Mouse (Mus musculus) myocyte (in vitro differentiated cells): Measurements from ENCODE around the gene Hist1h2br. TPM values are rescaled to one million over a fixed set of nuclear protein-coding genes. Genes with fewer than 3 reads are reported as not detected.
"Not testable (repeated sequence)": the region's sequence is repeated elsewhere in the genome, so short reads cannot be mapped to it uniquely, and the experiment has no call there.

Experiments
- H3K27me3 ChIP-seq: one replicate; pipeline ENCODE4 v1.6.1; 2011; ENCODE audit not compliant: control insufficient read depth, insufficient read depth, insufficient read length
- H3K36me3 ChIP-seq: one replicate; pipeline ENCODE4 v1.6.1; 2011; ENCODE audit not compliant: control insufficient read depth, insufficient read depth
- H3K4me2 ChIP-seq: one replicate; pipeline ENCODE4 v1.6.1; 2011; ENCODE audit warnings: low read depth, control low read depth
- H3K4me3 ChIP-seq: one replicate; pipeline ENCODE4 v1.5.1; 2011; ENCODE audit warnings: mild to moderate bottlenecking, control low read depth, moderate library complexity
- H3K79me2 ChIP-seq: one replicate; pipeline ENCODE4 v1.6.1; 2011; ENCODE audit not compliant: control insufficient read depth, insufficient read depth
- H3ac ChIP-seq: one replicate; pipeline ENCODE4 v1.6.1; 2011; ENCODE audit not compliant: control insufficient read depth, insufficient read length
- CEBPB ChIP-seq: IDR thresholded peaks from 2 replicates; pipeline ENCODE4 v1.6.1; 2011; ENCODE audit warnings: mild to moderate bottlenecking, moderate library complexity; ENCODE audit not compliant: poor library complexity, insufficient read depth, severe bottlenecking
- E2F4 ChIP-seq: IDR thresholded peaks from one replicate; pipeline ENCODE4 v1.6.1; 2011; ENCODE audit warnings: mild to moderate bottlenecking, control low read depth, moderate library complexity; ENCODE audit not compliant: insufficient read depth
- MAX ChIP-seq: IDR thresholded peaks from one replicate; pipeline ENCODE4 v1.6.1; 2011; ENCODE audit warnings: low read depth, mild to moderate bottlenecking, control low read depth
- MYOD1 ChIP-seq, 3 experiments: IDR thresholded peaks; one replicate each; pipeline ENCODE4 v1.6.1; 2011; ENCODE audit warnings: control low read depth in 2 of 3, low read depth in 2 of 3, mild to moderate bottlenecking in 2 of 3, moderate library complexity in 1 of 3; ENCODE audit not compliant: insufficient read length in 2 of 3, control insufficient read depth in 1 of 3
- MYOG ChIP-seq, 3 experiments: IDR thresholded peaks; one replicate each; pipeline ENCODE4 v1.6.1; 2011; ENCODE audit warnings: control low read depth in 2 of 3, low read depth in 2 of 3, mild to moderate bottlenecking in 2 of 3; ENCODE audit not compliant: insufficient read length in 2 of 3, control insufficient read depth in 1 of 3, insufficient read depth in 1 of 3
- POLR2A ChIP-seq: IDR thresholded peaks from one replicate; pipeline ENCODE4 v1.6.1; 2011; ENCODE audit warnings: low read depth, mild to moderate bottlenecking, control low read depth, moderate library complexity; ENCODE audit not compliant: insufficient read length
- POLR2AphosphoS2 ChIP-seq: IDR thresholded peaks from one replicate; pipeline ENCODE4 v1.6.1; 2011; ENCODE audit warnings: low read depth, control low read depth; ENCODE audit not compliant: insufficient read length
- REST ChIP-seq: IDR thresholded peaks from one replicate; pipeline ENCODE4 v1.6.1; 2011; ENCODE audit warnings: mild to moderate bottlenecking, control low read depth, moderate library complexity; ENCODE audit not compliant: insufficient read depth, insufficient read length
- SRF ChIP-seq: IDR thresholded peaks from one replicate; pipeline ENCODE4 v1.6.1; 2011; ENCODE audit warnings: low read depth; ENCODE audit not compliant: control insufficient read depth, insufficient read length
- TCF12 ChIP-seq: IDR thresholded peaks from one replicate; pipeline ENCODE4 v1.6.1; 2011; ENCODE audit warnings: mild to moderate bottlenecking, control low read depth; ENCODE audit not compliant: poor library complexity, insufficient read depth, severe bottlenecking
- TCF3 ChIP-seq: IDR thresholded peaks from one replicate; pipeline ENCODE4 v1.6.1; 2011; ENCODE audit warnings: low read depth, control low read depth; ENCODE audit not compliant: insufficient read length
- USF1 ChIP-seq: IDR thresholded peaks from one replicate; pipeline ENCODE4 v1.6.1; 2011; ENCODE audit warnings: low read depth, mild to moderate bottlenecking, control low read depth, moderate library complexity
- polyA plus RNA-seq: library from polyadenylated mRNA; unstranded; fragments of >200 nt; fragmentation: generic; extraction: Trizol; gene quantifications from one replicate; pipeline ENCODE4 v1.2.1, GENCODE M21; 2012; ENCODE audit warnings: missing spikeins

Gene Hist1h2br
- 71.7 TPM for polyA plus RNA-seq

DNA sequence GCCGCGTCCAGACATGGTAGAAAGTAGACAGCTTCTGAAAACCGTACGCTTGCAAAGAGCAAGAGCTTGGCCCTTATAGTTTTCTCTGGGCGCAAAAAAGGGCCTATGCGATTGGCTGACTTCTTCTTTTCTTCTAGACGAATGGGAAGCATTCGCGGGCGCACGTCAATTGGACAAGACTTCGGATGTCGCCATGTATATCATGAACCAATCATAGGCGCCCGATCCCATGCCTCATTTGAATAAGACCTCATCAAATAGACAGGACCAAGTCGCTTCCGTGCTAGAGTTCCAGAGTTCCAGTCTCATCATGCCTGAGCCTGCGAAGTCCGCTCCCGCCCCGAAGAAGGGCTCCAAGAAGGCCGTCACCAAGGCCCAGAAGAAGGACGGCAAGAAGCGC, at the start of gene Hist1h2br, which contains the start of gene Hist1h2ap:
TSS of gene Hist1h2br (plus strand) at position 283 of the 400 bp plus-strand sequence.
TSS of gene Hist1h2ap (minus strand) at position 47 of the 400 bp plus-strand sequence.
- not testable (repeated sequence) for H3ac ChIP-seq, H3K4me3 ChIP-seq, H3K36me3 ChIP-seq, H3K79me2 ChIP-seq, H3K4me2 ChIP-seq, H3K27me3 ChIP-seq

GRCm38 (mm10) chr13:21784311-21784710, 49.2 kb upstream of the Hist1h2br start:
- H3K79me2 ChIP-seq = no peaks in the 10 kb centered on the region
- H3K36me3 ChIP-seq = no peaks in the 10 kb centered on the region
- no peak overlapping the region for H3ac ChIP-seq
- peak overlapping the region; percentile 85 for H3K4me2 ChIP-seq
- H3K27me3 ChIP-seq = no peaks in the 10 kb centered on the region
- TF ChIP-seq E2F4 = no peak
- TF ChIP-seq MYOG (IDR thresholded peaks at IDR 0.05; ENCODE audit: control insufficient read depth in 1 of 3, insufficient read depth in 1 of 3, insufficient read length in 2 of 3, low read depth in 2 of 3) = no peak
- no peak for TF ChIP-seq SRF
- TF ChIP-seq POLR2AphosphoS2 = no peak
- TF ChIP-seq REST = no peak
- no peak for TF ChIP-seq USF1
- no peak for TF ChIP-seq POLR2A
- TF ChIP-seq TCF3 = no peak
- TF ChIP-seq MYOD1 (IDR thresholded peaks at IDR 0.05; ENCODE audit: control insufficient read depth in 1 of 3, insufficient read length in 2 of 3, low read depth in 2 of 3) = no peak
- no peak for TF ChIP-seq MAX
- no peak for TF ChIP-seq CEBPB
- TF ChIP-seq TCF12 = no peak
- H3K4me3 ChIP-seq = peak overlapping the region; percentile 18

DNA sequence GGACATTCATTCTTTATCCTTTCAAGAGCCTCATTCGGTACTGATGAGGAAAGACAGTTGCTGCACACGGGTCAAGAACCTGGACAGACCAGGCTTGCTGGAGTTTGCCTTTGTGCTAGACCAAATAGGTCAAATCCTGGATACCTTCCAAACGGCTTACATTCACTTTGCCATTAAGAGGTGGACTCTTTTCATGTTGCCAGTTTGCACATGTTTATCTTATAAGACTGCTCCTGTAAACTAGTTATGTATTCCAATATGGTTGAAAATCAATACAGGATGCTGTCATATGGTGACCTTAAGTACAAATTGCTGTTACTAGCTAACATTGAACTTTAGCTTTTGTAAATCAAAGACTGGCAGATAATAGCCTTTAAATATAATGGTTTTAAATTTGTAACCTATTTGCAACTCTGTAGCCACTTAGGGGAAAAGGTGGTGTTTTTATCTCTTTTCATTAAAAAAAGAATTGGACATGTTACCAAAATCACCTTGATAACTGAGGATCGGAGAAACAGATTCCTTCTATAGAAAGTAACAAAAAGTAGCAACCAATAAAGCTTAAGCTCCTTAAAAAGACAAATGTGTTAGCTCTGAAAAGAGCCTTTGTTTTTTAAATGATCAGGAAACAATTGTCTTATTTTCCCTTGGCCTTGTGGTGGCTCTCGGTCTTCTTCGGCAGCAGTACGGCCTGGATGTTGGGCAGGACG, 47.2 kb upstream of the Hist1h2br start:
- H3K27me3 ChIP-seq = no peaks in the 10 kb centered on the region
- H3K4me2 ChIP-seq = peak overlapping the region; percentile 68
- H3K4me3 ChIP-seq = peak overlapping the region; percentile 12
- TF ChIP-seq POLR2A (peak; percentile 58), POLR2AphosphoS2 (peak; percentile 88), TCF12 (no peak)
- H3K79me2 ChIP-seq = no peaks in the 10 kb centered on the region
- no peak overlapping the region for H3ac ChIP-seq
- H3K36me3 ChIP-seq = no peaks in the 10 kb centered on the region

DNA sequence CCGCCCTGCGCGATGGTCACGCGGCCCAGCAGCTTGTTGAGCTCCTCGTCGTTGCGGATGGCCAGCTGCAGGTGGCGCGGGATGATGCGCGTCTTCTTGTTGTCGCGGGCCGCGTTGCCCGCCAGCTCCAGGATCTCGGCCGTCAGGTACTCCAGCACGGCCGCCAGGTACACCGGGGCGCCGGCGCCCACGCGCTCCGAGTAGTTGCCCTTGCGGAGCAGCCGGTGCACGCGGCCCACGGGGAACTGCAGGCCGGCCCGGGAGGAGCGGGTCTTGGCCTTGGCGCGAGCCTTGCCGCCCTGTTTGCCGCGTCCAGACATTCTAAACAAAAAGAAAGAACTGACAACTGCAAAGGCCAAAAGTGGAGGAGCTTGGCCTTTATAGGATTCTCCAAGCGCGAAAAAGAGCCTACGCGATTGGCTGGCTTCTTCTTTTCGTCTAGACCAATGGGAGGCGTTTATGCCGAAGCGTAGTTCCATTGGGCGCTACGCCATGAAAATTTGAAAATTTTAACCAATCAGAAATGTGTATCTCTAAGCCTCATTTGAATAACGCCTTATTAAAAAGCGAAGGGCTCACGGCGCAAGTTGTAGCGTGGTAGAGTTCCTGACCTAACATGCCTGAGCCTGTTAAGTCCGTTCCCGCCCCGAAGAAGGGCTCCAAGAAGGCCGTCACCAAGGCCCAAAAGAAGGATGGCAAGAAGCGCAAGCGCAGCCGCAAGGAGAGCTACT, 46.5 kb upstream of the Hist1h2br start, which contains the start of the genes Hist1h2an and Hist1h2bp:
TSS of gene Hist1h2an (minus strand) at position 320 of the 731 bp plus-strand sequence.
TSS of gene Hist1h2bp (plus strand) at position 563 of the 731 bp plus-strand sequence.
- TF ChIP-seq POLR2A = peak; percentile 67
- peak; percentile 78 for TF ChIP-seq POLR2AphosphoS2
- TF ChIP-seq E2F4 = peak; percentile 87
- Histone ChIP-seq H3K4me2 (peak within 1 kb of the TSS; percentile 71), H3K4me3 (peak within 1 kb of the TSS; percentile 12)
- H3ac ChIP-seq, H3K27me3 ChIP-seq, H3K36me3 ChIP-seq, H3K79me2 ChIP-seq: not testable (repeated sequence)

- H3K4me2 ChIP-seq = peak overlapping the region; percentile 70
- no peaks in the 10 kb centered on the region for H3K79me2 ChIP-seq
- no peak for TF ChIP-seq MYOD1 (IDR thresholded peaks at IDR 0.05; ENCODE audit: control insufficient read depth in 1 of 3, insufficient read length in 2 of 3, low read depth in 2 of 3)
- no peak for TF ChIP-seq POLR2AphosphoS2
- TF ChIP-seq REST = no peak
- TF ChIP-seq MAX = no peak
- no peak for TF ChIP-seq MYOG (IDR thresholded peaks at IDR 0.05; ENCODE audit: control insufficient read depth in 1 of 3, insufficient read depth in 1 of 3, insufficient read length in 2 of 3, low read depth in 2 of 3)
- TF ChIP-seq CEBPB = no peak
- TF ChIP-seq TCF3 = no peak
- TF ChIP-seq SRF = no peak
- no peak for TF ChIP-seq TCF12
- TF ChIP-seq USF1 = no peak
- TF ChIP-seq POLR2A = no peak
- no peak for TF ChIP-seq E2F4
- peak overlapping the region; percentile 12 for H3K4me3 ChIP-seq
- no peak overlapping the region for H3ac ChIP-seq
- no peaks in the 10 kb centered on the region for H3K36me3 ChIP-seq
- H3K27me3 ChIP-seq = no peaks in the 10 kb centered on the region
These were observed 45.6 kb upstream of the Hist1h2br start for GRCm38 (mm10) chr13:21787760-21788593.
